Mouse (Mus musculus): ENCODE data around the gene Selenbp1. TPM values are rescaled to one million over a fixed set of nuclear protein-coding genes. Genes with fewer than 3 reads are reported as not detected.
A peak's percentile ranks its signal among the peaks of the same experiment; 100 is the strongest.
"Not testable (repeated sequence)": the region's sequence is repeated elsewhere in the genome, so short reads cannot be mapped to it uniquely, and the experiment has no call there.

Gene Selenbp1
- total RNA-seq, 2 experiments from 2014 or later = 28.8 to 38.5 TPM

- ATAC-seq (replicated peaks; ENCODE audit: poor library complexity) = peak; percentile 36
Measured at GRCm38 (mm10) chr3:94931427-94932082, 1.3 kb upstream of the Selenbp1 start.

- not testable (repeated sequence) for ATAC-seq (replicated peaks; ENCODE audit: poor library complexity)
Measured at GRCm38 (mm10) chr3:94932279-94932678, 577 bp upstream of the Selenbp1 start.

GRCm38 (mm10) chr3:94933604-94934003, 748 bp downstream of the Selenbp1 start:
- not testable (repeated sequence) for ATAC-seq (replicated peaks; ENCODE audit: poor library complexity)

- not testable (repeated sequence) for ATAC-seq (replicated peaks; ENCODE audit: poor library complexity)
Measured at GRCm38 (mm10) chr3:94934564-94934963, 1.7 kb downstream of the Selenbp1 start.

- not testable (repeated sequence) for ATAC-seq (replicated peaks; ENCODE audit: poor library complexity)
Measured at GRCm38 (mm10) chr3:94935332-94935731, 2.5 kb downstream of the Selenbp1 start.

GRCm38 (mm10) chr3:94936147-94936546, 3.3 kb downstream of the Selenbp1 start:
- ATAC-seq (replicated peaks; ENCODE audit: poor library complexity) = peak; percentile 36

GRCm38 (mm10) chr3:94937194-94937593, 4.3 kb downstream of the Selenbp1 start:
- ATAC-seq (replicated peaks; ENCODE audit: poor library complexity) = not testable (repeated sequence)

- ATAC-seq (replicated peaks; ENCODE audit: poor library complexity) = not testable (repeated sequence)
Measured at GRCm38 (mm10) chr3:94940033-94940432, 7.2 kb downstream of the Selenbp1 start.

- peak; percentile 96 for ATAC-seq (replicated peaks; ENCODE audit: poor library complexity)
Measured at GRCm38 (mm10) chr3:94942211-94942967, 9.5 kb downstream of the Selenbp1 start.

- ATAC-seq (replicated peaks; ENCODE audit: poor library complexity) = peak; percentile 77
Measured at GRCm38 (mm10) chr3:94943706-94944105, 10.8 kb downstream of the Selenbp1 start.

- no peak for ATAC-seq (replicated peaks; ENCODE audit: poor library complexity)
Measured at GRCm38 (mm10) chr3:94948066-94948614, 15.3 kb downstream of the Selenbp1 start.

GRCm38 (mm10) chr3:94949645-94950044, 16.8 kb downstream of the Selenbp1 start:
- ATAC-seq (replicated peaks; ENCODE audit: poor library complexity) = peak; percentile 23

GRCm38 (mm10) chr3:94952806-94953205, 19.9 kb downstream of the Selenbp1 start:
- ATAC-seq (replicated peaks; ENCODE audit: poor library complexity) = peak; percentile 31

- no peak for ATAC-seq (replicated peaks; ENCODE audit: poor library complexity)
Measured at GRCm38 (mm10) chr3:94953384-94953763, 20.5 kb downstream of the Selenbp1 start.

- ATAC-seq (replicated peaks; ENCODE audit: poor library complexity) = peak; percentile 90
Measured at GRCm38 (mm10) chr3:94953764-94954616, 21.1 kb downstream of the Selenbp1 start, which contains the start of gene Rfx5. TSS of gene Rfx5 (plus strand) at chr3:94954075.

GRCm38 (mm10) chr3:94958295-94958694, 25.4 kb downstream of the Selenbp1 start:
- ATAC-seq (replicated peaks; ENCODE audit: poor library complexity) = no peak

GRCm38 (mm10) chr3:94959871-94960270, 27.0 kb downstream of the Selenbp1 start:
- ATAC-seq (replicated peaks; ENCODE audit: poor library complexity) = no peak

- ATAC-seq (replicated peaks; ENCODE audit: poor library complexity) = no peak
Measured at GRCm38 (mm10) chr3:94960322-94960721, 27.5 kb downstream of the Selenbp1 start.

- no peak for ATAC-seq (replicated peaks; ENCODE audit: poor library complexity)
Measured at GRCm38 (mm10) chr3:94964989-94965388, 32.1 kb downstream of the Selenbp1 start.

- no peak for ATAC-seq (replicated peaks; ENCODE audit: poor library complexity)
Measured at GRCm38 (mm10) chr3:94965878-94966277, 33.0 kb downstream of the Selenbp1 start.

- ATAC-seq (replicated peaks; ENCODE audit: poor library complexity) = no peak
Measured at GRCm38 (mm10) chr3:94972552-94972951, 39.7 kb downstream of the Selenbp1 start.

All from megakaryocyte progenitor cell, adult 5-6 weeks (primary cell).